Mouse (Mus musculus) retina, adult 2 months (tissue): ENCODE results near the gene Usb1.
"Not testable (repeated sequence)": the region's sequence is repeated elsewhere in the genome, so short reads cannot be mapped to it uniquely, and the experiment has no call there.

Source experiments
- DNase-seq: peaks from one replicate; pipeline ENCODE4 v3.0.0-alpha.2; 2012; ENCODE audit warnings: low read depth, low spot score

The Usb1 gene

DNA sequence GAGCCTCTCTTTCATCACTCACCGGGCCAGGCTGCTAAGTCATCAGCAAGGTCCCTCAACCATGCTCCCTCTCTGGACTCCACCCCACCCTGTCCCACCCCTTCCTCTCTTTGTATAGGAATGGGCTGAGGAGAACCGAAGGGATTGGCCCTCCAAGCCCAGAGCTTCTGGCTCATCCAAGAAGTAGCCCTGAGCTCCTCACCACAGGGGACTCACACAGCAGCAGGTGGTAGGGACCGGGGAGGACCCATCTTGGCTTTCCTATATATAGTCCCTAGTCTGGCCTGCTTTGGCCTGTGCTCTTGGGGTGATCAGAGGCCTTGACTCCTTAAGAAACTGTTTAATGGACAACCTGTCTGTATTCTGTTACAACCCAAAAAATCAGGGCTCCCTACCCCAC lies 42.3 kb downstream of the Usb1 start:
- no peak for DNase-seq

DNA sequence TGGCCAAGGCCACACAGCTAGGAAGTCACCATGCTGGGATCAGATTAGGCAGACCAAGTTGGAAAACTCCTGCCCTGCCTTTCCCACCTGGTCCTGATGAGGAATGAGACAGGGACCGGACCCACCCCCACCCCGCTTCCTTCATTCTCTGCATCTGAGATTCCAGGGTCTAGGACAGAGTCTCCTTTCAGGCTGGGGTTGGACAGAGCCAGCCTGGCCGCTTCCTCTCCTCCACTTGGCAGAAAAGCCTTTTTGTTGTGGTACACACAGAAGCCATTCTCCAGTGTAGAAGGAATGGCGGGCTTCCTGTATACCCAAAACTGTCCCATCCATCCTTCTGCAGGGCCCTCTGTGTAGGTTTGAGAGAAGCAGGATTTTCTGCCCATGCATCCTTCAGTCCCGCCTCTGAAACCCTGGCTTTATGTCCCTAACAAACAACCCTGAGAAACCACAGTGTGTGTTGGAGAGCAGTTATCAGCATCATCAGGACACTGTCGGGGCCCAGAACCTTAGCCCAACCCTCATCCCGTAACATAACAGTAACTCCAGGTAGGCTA lies 43.4 kb downstream of the Usb1 start:
- no peak for DNase-seq

DNA sequence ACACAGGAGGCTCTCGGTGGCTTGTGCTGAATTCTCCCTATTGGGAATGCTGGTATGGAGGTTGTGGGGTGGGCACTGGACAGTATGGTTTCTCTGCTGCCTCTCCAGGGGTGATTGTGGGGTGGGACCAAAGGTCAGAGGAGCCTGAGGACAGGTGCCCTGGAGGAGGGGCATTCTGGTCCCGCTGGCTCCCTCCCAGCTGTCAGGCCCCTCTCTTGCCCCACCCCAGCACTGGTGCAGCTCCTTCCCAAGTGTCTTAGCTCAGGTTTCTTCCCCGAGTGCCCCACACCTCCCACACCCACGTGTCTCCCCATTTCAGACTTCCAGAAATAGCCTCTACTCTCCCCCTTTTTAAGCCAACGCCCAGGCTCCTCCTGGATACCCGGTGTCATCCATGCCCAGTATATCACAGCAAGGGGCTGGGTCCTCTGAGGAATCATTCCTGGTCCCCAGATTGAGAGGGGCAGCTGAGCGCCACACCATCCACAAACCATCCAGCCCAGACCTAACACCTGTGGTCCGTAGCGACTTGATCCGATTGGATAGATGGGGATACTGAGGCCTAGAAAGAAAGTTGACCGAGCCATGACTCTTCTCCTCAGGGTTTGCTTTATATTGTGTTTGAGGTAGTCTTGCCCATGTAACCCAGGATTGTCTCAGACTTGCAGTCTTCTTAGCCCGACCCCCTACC lies 44.4 kb downstream of the Usb1 start:
- DNase-seq, result no peak

DNA sequence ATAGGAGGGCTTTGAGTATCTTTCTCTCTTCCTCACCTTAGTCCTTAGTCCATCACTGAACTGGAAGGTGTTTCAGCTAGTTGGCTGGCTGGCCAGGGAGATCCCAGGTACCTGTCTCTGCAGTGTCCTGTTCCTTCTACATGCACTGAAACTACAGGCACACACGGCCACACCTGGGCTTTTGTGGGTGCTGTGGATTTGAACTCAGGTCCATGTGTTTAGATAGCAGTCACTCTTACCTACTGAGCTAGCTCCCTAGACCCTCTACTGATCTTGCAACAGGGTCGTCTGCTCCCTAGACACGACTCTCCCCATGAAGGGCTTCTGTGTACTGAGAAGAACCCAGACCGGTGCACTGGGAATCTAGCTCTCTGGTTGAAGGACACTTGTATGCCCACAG lies 45.0 kb downstream of the Usb1 start:
- no peak for DNase-seq

DNA sequence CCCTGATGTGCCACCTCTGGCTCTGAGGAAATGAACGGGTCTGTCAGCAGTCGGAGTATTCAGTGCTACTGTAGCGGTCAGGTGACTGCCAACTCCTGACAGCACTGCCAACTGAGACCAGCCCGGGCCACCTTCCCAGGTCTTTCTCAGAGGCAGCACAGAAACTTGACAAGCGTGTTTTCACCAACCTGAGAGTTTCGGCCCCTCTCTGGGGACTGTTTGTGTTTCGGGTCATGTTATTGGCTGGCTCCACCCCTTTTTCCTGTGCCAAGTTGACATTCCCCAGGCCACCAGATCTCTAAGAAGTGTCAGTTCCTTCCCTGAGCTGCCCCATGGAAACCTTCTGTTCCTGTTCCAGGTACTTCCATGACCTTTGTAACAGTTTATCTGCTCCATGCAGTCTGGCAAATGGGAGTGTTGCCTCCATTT lies 45.8 kb downstream of the Usb1 start:
- DNase-seq, result no peak

DNA sequence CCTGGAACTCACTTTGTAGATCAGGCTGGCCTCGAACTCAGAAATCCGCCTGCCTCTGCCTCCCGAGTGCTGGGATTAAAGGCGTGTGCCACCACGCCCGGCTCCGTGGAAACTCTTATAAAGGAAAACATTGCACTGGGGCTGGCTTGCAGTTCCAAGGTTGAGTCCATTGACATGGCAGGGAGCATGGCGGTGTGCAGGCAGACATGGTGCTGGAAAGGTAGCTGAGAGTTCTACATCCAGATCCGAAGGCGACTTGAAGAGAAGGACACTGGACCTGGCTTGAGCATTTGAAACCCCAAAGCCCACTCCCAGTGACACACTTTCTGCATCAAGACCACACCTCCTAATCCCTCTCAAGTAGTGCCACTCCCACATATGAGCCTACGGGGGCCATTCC lies 46.8 kb downstream of the Usb1 start:
- DNase-seq, result not testable (repeated sequence)

DNA sequence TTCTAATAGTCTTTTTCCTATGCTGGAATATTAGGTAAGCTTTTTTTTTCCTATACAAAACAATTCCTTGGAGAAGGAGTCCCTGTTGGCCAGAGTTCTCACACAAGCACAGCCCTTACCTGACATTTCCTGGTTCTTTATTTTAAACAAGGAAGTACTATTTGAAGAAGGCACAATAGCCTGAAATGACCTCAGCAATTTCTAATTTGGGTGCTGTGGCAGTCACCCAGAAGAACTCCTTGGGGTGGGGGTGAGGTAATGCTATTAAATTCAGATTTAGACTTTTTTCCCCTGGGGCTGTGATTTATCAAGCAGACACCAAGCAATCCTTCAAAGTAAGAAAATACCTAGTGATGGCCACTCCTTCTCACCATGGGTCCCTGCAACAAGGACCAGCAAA lies 48.9 kb downstream of the Usb1 start:
- DNase-seq, result no peak

DNA sequence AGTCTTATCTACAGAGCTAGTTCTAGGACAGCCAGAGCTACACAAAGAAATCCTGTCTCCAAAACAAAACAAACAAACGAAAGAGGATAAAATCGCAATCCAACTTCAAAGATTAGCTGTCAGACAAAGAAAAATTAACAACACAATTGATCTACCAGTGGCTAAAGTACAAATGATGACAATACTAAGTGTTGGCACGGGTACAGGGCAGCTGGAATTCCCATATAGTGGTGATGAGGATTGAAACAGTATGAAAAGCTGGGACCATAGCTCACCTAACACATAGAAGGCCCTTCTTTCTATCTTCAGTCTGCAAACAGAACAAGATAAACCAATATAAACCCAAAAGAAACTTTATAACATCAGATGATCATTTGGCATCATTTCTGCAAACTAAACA lies 49.5 kb downstream of the Usb1 start:
- DNase-seq, result no peak

DNA sequence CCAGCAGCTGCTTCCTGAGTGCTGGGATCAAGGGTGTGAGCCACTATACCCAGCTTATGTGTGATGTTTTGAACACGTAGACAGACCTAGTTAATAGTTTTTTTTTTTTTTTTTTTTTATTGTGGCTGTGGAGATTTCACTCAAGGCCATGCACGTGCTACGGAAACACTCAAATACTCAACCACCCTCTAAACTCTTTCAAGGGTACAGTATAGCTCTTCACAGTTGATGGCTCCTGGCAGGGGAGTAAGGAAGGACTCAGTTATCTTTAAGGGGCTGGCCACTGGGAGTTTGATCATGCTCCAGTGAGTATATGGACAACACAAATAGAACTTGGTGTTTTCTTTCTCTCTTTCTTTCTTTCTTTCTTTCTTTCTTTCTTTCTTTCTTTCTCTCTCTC lies 52.4 kb downstream of the Usb1 start:
- no peak for DNase-seq

DNA sequence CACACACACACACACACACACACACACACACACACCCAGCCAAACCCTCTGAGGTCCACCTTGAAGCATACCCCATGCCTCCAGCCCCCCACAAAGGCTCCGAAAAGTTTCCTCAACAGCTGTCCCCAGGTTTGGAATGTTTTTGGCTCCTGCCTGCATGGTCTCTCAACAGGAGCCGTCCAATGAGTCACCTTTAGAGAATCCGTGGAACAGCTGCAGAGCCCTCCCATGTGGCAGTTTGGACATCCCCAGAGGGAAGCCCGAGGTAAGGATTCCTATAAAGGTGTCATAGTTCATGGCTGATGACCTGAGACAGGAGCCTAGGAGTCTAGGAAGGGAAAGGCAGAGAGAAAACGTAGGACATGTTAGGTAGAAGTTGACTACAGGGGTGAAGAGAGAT lies 54.0 kb downstream of the Usb1 start:
- no peak for DNase-seq

DNA sequence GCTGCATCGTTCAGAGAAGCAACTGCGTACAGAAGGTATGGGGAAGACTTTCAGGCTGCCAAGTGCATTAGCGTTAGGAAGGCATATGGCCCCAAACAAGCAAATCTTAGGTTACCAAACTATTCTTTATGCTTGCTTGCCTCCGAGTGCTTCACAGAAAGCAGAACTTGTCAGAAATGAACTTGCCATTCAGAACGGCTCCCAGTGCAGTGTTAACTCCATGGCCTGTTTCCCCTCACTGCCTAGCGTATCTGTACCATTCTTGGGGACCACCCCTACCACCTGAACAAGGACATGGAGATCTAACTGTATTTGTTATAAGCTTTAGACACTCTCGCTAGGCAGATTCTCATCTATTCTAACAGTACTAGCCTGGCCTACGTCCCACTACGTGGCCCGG lies 55.1 kb downstream of the Usb1 start:
- no peak for DNase-seq

DNA sequence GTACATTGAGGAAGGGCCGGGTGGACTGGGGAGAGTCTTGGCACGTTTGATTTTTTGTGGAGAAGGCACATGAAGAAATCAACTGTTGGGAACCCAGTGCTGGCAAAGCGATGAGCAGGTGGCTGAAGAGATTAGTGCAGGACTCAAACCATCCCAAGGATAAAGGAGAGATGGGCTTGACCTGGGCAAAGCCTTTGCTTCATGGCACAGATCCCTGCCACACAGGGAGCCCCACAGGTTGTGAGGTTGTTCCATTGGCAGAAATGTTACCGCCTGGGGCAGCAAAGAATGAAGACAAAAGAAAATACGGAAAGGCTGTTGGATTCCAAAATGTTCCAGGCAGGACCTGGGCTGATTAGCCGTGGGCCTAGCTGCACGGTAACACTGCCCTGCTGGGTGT lies 55.9 kb downstream of the Usb1 start:
- DNase-seq, result no peak

DNA sequence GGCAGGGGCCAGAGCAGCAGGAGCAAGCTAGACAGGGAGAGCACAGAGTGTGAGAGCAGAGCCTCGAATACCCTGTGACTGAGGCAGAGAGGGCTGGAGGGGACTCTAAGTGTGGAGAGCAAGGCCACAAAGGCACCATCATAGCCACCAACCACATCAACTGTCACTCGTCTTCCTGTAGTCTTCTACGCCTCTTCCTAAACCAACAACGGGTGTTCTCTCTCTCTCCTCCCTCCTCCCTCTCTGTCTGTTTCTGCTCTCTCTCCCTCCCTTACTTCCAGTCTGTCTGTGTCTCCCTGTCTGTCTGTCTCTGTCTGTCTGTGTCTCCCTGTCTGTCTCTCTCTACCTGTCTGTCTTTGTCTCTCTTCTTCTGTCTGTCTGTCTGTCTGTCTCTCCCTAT lies 58.2 kb downstream of the Usb1 start:
- DNase-seq, result no peak

DNA sequence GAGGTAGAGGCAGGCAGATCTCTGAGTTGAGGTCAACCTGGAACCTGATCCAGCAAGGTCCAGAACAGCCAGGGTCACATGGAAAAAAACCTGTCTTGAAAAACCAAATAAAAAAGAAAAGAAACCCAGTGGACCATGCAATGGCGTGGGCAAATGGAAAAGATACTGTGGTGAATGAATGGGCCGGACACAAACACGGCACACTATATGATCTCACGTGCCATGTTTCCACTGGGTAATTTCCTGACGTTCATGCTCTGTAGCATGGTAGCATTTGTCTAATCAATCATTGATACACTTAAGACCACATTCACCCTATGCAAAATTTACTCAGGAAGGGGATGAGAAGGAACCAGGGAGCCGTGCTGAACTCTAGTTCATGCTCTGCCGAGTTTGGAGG lies 59.0 kb downstream of the Usb1 start:
- no peak for DNase-seq

DNA sequence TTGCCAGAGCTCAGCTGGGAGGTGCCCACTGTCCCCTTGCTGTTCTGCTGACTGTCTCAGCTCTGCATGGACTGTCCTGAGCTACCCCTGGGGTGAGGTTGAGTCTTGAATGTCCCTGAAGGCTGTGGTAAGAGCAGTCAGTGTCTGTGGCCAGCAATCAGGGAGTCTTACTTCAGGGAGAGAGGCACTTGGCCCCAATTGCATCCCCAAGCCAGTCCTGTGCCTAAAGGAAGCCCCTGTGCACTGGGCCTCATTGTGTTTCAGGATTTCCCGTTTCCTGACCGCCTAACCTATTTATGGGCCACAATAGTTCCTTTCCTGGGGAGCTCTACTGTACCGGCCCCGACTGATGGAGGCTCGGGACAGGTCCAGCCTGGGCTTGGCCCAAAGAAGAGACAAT lies 60.5 kb downstream of the Usb1 start:
- no peak for DNase-seq

DNA sequence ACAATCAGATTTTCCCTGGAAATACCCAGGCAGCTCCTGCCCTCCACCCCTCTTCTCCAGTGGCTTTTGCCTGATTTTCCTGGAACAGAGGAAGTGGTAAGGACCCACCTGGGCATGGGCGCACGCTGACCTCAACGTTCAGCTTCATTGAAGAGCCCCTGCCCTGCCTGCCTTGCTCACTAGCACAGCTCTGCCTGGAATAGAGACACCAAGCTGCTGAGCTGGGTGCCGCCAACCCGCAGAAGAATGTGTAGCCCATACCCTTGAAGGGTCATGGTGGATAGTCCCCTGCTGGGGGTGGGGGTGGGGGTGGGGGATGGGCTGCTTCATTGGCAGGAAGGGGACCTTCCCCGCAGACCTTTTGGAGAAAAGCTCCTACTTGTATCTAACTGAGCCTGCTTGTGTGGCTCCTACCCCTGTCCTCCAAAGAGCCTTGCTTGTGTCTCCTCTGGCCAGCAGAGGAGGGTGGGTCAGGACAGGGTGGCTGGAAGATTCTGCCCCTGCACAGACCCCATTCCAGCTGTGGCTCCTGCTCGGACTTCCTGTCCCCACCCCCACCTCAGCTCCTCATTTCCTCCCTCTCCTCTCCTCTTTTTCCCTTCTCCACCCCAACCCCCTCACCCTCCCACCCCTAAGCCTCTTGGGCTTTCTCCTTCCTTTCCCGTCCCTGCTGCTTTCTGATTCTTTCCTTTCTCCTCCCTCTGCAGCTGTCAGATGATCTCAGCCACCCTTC lies 63.3 kb downstream of the Usb1 start:
- DNase-seq, result no peak

DNA sequence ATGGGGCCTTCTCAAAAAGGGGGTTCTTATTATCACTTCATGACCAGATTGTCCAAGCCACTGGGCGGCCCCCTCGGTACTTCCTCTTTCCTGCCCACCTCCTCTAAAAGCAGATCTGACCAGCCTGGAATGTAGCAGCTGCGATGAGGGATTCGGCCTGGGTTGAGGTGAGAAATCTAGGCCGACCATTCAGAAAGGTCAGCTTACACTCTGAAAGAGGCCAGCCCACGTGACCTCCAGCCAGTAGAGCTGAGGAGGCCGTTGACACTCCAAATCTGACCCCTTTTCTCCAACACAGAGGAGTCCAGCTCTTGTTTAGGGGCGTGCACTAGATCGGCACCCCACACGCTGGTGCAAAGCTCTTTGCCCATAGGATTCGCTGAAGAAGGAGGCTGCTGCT lies 64.7 kb downstream of the Usb1 start:
- DNase-seq, result no peak
